ENCODE assay signal across 24 mouse cellular contexts in genomic region chr17:65896016-65896415, GRCm38 (mm10). TPM values are rescaled to one million over a fixed set of nuclear protein-coding genes. Genes with fewer than 3 reads are reported as not detected.
A peak's percentile ranks its signal among the peaks of the same experiment; 100 is the strongest.
DNase-seq lines count a peak whose midpoint lies in the region; ATAC-seq and TF ChIP-seq lines count a peak whose summit lies in the region.
"Had no signal": no experiment of that assay in that cellular context is flagged by ENCODE, and none has a peak within 500 bp of the region (broad histone marks: within the 10 kb centered on the region; RNA-seq: fewer than 3 reads in every experiment).

No protein-coding gene starts in this region.

- peak; percentile 62 for DNase-seq in ES-CJ7 (ENCODE audit: low read depth, low spot score)
- DNase-seq in R1 (ENCODE audit: low read depth, low spot score) = peak; percentile 65
- peak; percentile 76 for DNase-seq in ZHBTc4 (ENCODE audit: low read depth, low spot score)
- no peak for DNase-seq in midbrain, postnatal 0 days (ENCODE audit: low spot score)
- DNase-seq in cerebellum, postnatal 10 days = no peak
- DNase-seq in left cerebral cortex, adult 18-20 months (ENCODE audit: low spot score in 2 of 2) = no peak
- DNase-seq: adrenal gland, adult 2 months; adrenal gland, adult 8-10 months; adrenal gland, postnatal 10 days; adrenal gland, postnatal 14 days; adrenal gland, postnatal 25 days; adrenal gland, postnatal 36 days; B cell, adult 2 months; cerebellum, adult 11 months; cerebellum, adult 11-12 months; cerebellum, adult 18-20 months; cerebellum, adult 2 months; cerebellum, adult 8-10 months; cerebellum, adult 9-10 months had no signal

- no peak for ATAC-seq in midbrain, postnatal 0 days (ENCODE audit: low FRiP score)
- ATAC-seq: activated CD4-positive, CD25-positive, alpha-beta regulatory T cell, adult 4 months; CD4-positive, CD25-positive, alpha-beta regulatory T cell, adult 4 months; Patski had no signal

- 64% methylated on average over 3 of the region's 3 CpGs for WGBS in midbrain, postnatal 0 days

- H3K27me3 ChIP-seq in midbrain, postnatal 0 days (ENCODE audit: insufficient read depth, low read length) = no peaks in the 10 kb centered on the region
- H3K27me3 ChIP-seq: CH12.LX had no signal

- H3K4me3 ChIP-seq in midbrain, postnatal 0 days (ENCODE audit: low read depth, low read length) = no peak overlapping the region

- no peaks in the 10 kb centered on the region for H3K36me3 ChIP-seq in midbrain, postnatal 0 days (ENCODE audit: insufficient read depth, low read length)
- H3K36me3 ChIP-seq: G1E had no signal

- H3K9ac ChIP-seq in midbrain, postnatal 0 days (replicated peaks; ENCODE audit: low read length, poor library complexity, severe bottlenecking) = no peak overlapping the region

- no peak overlapping the region for H3K27ac ChIP-seq in midbrain, postnatal 0 days (ENCODE audit: low read depth, low read length)

- no peaks in the 10 kb centered on the region for H3K4me1 ChIP-seq in midbrain, postnatal 0 days (ENCODE audit: insufficient read depth, low read length)

- H3K4me2 ChIP-seq in midbrain, postnatal 0 days (ENCODE audit: low read depth, low read length, poor library complexity, severe bottlenecking) = no peak overlapping the region

- no peak for TF ChIP-seq CTCF in midbrain, postnatal 0 days (IDR thresholded peaks at IDR 0.05)

- no peaks in the 10 kb centered on the region for H3K9me3 ChIP-seq in midbrain, postnatal 0 days (ENCODE audit: low read length)
- H3K9me3 ChIP-seq: G1E had no signal

RNA-seq across cellular contexts. Expression of gene Ralbp1, which starts 10.4 kb away (rescaled TPM):
- 32.9 and 42.0 TPM in 2 replicates for total RNA-seq in midbrain, postnatal 0 days (2014; rRNA removed)
- polyA plus RNA-seq in midbrain, postnatal 0 days (2015; fragmentation: Nextera tagmentation; extraction: Ambion mirVana) = 50.0 and 55.8 TPM in 2 replicates
- 10 to 100 TPM; 66.9 to 74.0 TPM for total RNA-seq in left cerebral cortex, adult 18-20 months (2021)

RNA-seq across cellular contexts. Expression of gene Twsg1, which starts 55.0 kb away (rescaled TPM):
- 45.3 and 47.4 TPM in 2 replicates for total RNA-seq in midbrain, postnatal 0 days (2014; rRNA removed)
- polyA plus RNA-seq in midbrain, postnatal 0 days (2015; fragmentation: Nextera tagmentation; extraction: Ambion mirVana) = 38.4 and 42.2 TPM in 2 replicates
- total RNA-seq in left cerebral cortex, adult 18-20 months (2021) = 10 to 100 TPM; 21.1 to 27.3 TPM

Comparison
In these comparisons a context has a peak if more than half of its experiments do, and no peak if none do; other contexts are left out.
1. DNase-seq: peak in ES-CJ7 (single experiment), R1 (single experiment) and ZHBTc4 (single experiment); none in midbrain, postnatal 0 days (single experiment), cerebellum, postnatal 10 days (0 of 2) and left cerebral cortex, adult 18-20 months (0 of 2).